Mouse (Mus musculus): ENCODE data around the gene Fbxo7.
"Not testable (repeated sequence)": the region's sequence is repeated elsewhere in the genome, so short reads cannot be mapped to it uniquely, and the experiment has no call there.

The Fbxo7 gene

GRCm38 (mm10) chr10:86021749-86022473 is at the start of gene Fbxo7:
TSS of gene Fbxo7 (plus strand) at chr10:86021972.
- peak; percentile 79 to 84 for DNase-seq (ENCODE audit: low spot score in 2 of 2)

DNA sequence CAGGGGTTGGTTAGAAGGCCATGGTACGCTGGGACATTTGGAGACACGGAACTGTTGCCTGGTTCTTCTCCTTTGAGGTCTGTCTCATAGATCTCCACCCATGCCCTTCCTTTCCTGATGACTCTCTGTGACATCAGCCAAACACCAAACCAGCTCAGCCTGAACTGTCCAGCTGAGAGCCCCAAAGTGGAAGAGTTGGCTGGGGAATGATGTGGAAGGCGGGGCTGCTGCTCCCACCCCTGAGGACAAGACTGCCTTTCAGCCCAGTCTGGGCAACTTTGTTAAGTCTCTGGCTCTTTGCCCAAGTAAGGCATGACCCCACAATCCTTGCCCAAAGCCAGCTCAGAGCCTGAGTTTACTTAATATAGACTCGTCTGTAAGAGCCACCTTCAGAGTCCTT is 48.9 kb upstream of the Fbxo7 start:
- DNase-seq (ENCODE audit: low spot score in 2 of 2): peak; percentile 7 to 15

GRCm38 (mm10) chr10:85989412-85990115 is 32.2 kb upstream of the Fbxo7 start:
- DNase-seq (ENCODE audit: low spot score in 2 of 2): no peak

- no peak for DNase-seq (ENCODE audit: low spot score in 2 of 2)
These were observed 29.4 kb upstream of the Fbxo7 start for GRCm38 (mm10) chr10:85992412-85992811.

DNA sequence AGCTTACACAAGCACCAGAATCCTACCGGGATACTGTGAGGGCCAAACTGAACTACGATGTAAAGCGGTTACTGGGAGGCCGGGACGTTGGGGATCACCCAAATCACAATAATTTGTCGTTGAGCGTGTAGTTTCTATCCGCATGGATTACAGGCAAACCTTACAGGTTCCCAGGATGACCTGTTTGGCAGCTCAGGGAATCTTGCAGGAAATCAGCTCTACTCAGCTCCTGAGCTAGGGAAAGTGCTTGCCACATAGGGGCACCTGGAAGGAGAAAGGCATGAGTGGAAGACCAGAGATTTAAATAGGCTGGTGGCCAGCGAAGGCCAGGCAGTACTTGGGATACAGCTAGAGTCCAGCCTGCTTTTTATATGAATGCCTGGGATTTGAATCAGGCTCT is 27.9 kb upstream of the Fbxo7 start:
- no peak for DNase-seq (ENCODE audit: low spot score in 2 of 2)

- no peak for DNase-seq (ENCODE audit: low spot score in 2 of 2)
These were observed 27.1 kb upstream of the Fbxo7 start for GRCm38 (mm10) chr10:85994543-85995104.

- DNase-seq (ENCODE audit: low spot score in 2 of 2): no peak
These were observed 21.3 kb upstream of the Fbxo7 start for GRCm38 (mm10) chr10:86000447-86000846.

DNA sequence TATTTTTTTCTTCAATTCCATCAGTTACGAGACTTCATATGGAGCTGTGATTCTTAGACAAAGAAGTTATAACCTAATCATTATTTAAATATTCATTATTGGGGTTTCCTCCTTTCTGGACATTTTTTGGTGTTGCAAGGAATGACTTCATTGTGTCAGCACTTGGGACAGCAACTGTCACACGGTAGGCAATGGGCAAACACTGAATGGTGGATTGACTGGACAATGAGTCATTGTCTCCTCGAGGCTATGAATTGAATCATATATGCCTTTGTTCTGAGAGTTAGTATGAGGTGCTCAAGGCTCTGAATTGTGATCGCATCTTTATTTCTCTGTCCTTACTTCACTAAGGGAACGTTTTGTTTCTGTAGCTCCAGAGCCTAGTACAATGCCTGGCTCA is 15.3 kb upstream of the Fbxo7 start:
- DNase-seq (ENCODE audit: low spot score in 2 of 2): no peak

DNA sequence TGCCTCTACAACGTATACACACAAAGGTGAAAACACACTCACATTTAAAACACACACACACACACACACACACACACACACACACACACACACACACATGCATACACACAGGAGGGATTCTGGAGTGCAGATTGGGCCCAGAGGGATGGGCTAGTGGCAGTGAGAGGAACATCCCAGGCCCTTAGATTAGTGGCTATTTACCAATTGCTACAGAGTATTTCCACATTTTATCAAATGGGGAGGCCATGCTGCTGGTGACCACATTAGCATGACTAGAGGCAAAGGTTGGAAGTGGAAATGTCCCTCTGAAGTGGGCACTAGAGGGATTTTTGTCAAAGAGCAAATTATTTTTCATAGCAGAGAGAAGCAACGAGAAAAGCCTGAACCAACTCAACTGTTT is 12.1 kb upstream of the Fbxo7 start:
- DNase-seq (ENCODE audit: low spot score in 2 of 2): no peak

GRCm38 (mm10) chr10:86010636-86011035 is 11.1 kb upstream of the Fbxo7 start:
- DNase-seq (ENCODE audit: low spot score in 2 of 2): no peak

DNA sequence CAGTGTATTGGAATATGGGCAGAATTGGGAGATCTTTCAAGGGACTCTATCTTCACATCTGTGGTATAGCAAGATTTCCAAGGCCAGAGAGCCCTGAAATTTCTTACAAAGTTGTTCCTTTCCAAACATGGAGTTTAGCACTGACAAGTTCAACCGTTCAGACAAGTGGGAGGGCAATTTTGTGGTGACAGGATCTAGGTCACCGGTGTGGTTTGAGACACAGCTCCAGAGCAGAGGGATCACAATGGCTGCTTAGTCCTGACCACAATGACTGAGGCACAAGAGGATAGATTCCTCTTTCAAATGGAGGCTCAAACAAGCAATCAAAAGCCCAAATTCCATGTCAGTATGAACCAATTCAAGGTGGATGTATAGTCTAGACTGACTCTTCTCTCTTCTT is 10.6 kb upstream of the Fbxo7 start:
- DNase-seq (ENCODE audit: low spot score in 2 of 2): no peak

GRCm38 (mm10) chr10:86011781-86012180 is 10.0 kb upstream of the Fbxo7 start, which contains the start of gene Bpifc:
TSS of gene Bpifc (minus strand) at chr10:86011895.
- no peak for DNase-seq (ENCODE audit: low spot score in 2 of 2)

GRCm38 (mm10) chr10:86017781-86018180 is 4.0 kb upstream of the Fbxo7 start:
- no peak for DNase-seq (ENCODE audit: low spot score in 2 of 2)

DNA sequence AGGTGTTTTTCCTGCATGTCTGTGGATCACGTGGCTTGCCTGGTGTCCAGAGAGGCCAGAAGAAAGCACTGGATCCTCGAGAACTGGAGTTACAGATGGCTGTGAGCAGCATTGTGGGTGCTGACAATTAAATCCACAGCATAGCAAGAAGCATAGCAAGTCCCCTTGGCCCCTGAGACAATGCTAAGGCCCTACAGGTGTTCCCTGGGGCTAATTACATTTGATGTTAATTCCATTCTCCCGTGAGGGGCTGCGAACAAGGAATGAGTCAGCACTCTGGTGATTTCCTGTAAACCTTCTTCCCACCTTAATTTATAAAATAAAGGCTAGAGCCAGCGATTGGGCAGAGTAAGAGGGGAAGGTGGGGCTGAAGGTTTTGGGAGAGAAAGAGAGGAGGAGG is 3.0 kb upstream of the Fbxo7 start:
- DNase-seq (ENCODE audit: low spot score in 2 of 2): no peak

DNA sequence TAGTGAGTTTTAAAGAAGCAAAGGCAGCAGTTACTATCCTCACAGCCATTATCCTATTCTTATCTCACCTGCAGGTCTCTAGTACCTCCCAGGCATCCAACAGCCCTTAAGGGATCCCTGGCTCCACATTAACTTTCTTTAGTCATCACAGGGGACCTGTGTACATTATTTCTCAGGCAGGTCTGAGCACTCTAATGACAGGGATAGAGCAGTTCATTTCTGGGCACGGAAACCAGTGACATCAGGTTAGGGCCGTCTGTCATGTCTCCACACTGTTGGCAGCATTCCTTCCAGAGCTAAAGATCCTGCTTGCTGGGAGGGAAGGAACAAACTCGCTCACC is 394 bp upstream of the Fbxo7 start:
- DNase-seq (ENCODE audit: low spot score in 2 of 2): no peak

GRCm38 (mm10) chr10:86022474-86022816 is 673 bp downstream of the Fbxo7 start:
- DNase-seq (ENCODE audit: low spot score in 2 of 2): no peak

DNA sequence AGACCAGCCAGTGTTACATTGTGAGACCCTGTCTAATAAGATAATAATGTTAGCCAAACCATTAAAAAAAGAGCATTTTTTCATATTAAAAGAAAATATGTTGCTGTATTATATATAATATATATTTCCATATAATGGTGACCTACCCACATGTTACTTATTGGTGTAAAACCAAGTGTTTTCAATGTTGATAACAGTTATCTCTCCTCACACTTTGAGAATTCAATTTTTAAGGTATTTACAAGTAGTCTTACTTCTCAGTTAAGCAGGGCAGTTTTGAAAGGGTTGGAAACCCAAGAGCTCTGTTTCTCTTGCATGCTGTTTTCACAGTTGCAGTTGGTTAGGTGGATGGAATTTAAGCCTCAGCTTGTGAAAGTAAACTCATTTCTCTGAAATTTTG is 1.4 kb downstream of the Fbxo7 start:
- no peak for DNase-seq (ENCODE audit: low spot score in 2 of 2)

GRCm38 (mm10) chr10:86025906-86026305 is 4.1 kb downstream of the Fbxo7 start:
- DNase-seq (ENCODE audit: low spot score in 2 of 2): no peak

GRCm38 (mm10) chr10:86026354-86026753 is 4.6 kb downstream of the Fbxo7 start:
- no peak for DNase-seq (ENCODE audit: low spot score in 2 of 2)

DNA sequence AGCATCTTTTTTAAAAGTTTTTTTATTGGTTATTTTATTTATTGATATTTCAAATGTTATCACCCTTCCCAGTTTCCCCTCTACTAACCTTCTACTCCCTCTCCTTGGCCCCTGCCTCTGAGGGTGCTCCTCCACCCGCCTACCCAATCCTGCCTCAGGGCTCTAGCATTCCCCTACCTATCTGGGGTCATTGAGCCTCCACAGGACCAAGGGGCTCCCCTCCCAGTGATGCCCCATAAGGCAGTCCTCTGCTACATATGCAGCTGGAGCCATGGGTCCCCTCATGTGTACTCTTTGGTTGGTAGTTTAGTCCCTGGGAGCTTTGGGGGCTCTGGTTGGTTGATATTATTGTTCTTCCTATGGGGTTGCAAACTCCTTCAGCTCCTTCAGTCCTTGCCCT is 5.0 kb downstream of the Fbxo7 start:
- DNase-seq (ENCODE audit: low spot score in 2 of 2): not testable (repeated sequence)

GRCm38 (mm10) chr10:86030743-86031142 is 9.0 kb downstream of the Fbxo7 start:
- no peak for DNase-seq (ENCODE audit: low spot score in 2 of 2)

- DNase-seq (ENCODE audit: low spot score in 2 of 2): no peak
These were observed 10.7 kb downstream of the Fbxo7 start for GRCm38 (mm10) chr10:86032517-86032916.

DNA sequence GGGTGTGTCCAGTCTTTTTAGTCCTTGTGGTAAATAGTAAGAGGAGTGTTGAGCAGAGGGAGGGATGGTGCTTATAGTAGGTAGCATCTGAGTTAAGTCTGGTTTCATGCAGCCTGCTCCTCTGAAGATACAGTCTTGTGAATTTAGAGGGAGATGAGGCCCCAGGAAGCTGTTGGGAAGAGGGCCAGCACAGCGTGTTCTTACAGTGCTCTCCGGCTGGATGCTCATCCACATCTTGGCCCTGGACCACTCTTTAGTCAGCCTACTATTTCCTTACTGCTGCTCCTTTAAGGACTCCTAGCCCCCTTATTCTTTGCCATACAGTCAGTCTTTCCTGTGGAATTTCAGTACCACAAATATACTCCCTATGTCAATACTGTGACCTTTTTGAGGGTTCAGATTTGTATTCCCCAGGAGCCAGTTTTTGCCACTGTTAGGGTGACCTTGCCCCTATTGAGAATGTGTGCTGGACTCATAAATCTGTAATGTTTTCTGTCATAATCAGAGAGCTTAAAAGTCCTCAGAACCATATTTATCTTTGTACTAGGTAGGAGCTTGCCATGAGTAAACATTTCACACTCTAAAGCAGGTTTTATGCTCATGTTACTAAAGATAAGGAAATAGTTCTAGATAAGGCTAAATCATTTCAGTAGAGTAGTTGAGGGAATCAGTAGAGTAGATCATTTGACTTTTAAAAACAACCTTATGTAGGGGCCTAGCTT is 12.4 kb downstream of the Fbxo7 start:
- no peak for DNase-seq (ENCODE audit: low spot score in 2 of 2)

All from right cerebral cortex, adult 2 months (tissue).